Mouse (Mus musculus) right cerebral cortex, postnatal 10 days (tissue): ENCODE data around the gene Bcl11b.

Experiments
- DNase-seq, 2 experiments: peaks; one replicate each; pipeline ENCODE4 v3.0.0; 2021; ENCODE audit warnings: low spot score in 2 of 2

The Bcl11b gene

GRCm38 (mm10) chr12:107998746-107999145 is 4.7 kb downstream of the Bcl11b start:
- DNase-seq = peak; percentile 90 to 92

DNA sequence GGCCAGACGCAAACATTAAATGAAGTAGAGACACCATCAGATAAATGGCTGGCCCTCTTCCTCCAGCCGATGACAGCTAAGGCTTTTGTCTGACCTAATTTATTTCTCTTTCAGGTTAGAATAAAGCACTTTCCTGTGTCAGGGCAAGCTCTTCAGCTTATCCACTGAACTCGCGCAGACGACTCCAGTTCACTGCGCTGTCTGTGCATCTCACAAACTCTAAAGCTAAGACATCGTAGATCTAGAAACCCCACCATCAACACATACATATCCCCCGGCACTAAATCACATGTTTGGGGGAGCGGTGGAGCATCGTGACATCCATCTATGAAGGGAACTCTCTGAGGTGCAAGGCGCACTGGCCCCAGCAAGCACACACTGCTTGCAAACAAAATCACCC is 5.5 kb downstream of the Bcl11b start:
- peak; percentile 22 to 28 for DNase-seq

- DNase-seq = no peak
Observed at GRCm38 (mm10) chr12:107997241-107997640, 6.2 kb downstream of the Bcl11b start.

GRCm38 (mm10) chr12:107996773-107997172 is 6.6 kb downstream of the Bcl11b start:
- DNase-seq = peak; percentile 28 to 32

DNA sequence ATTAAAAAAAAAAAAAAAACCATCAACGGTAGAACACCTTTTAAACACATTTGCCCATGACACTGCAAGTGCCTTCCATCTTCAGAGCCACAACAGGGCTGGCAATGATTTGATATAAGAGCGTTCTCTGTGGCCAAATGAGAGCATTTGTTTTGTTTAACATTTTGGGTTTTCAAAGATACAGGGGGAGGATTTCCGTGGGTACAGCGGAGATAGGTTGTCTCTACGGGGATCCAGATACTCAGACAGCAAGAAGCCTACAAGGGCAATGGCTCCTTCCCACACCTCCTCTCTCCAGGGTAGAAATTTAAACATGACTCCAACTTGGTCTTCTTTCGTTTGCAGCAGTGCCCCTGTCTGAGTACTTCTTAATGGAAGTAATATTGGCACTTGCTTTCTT is 7.2 kb downstream of the Bcl11b start:
- DNase-seq = peak in 1 of 2 experiments; percentile 23

DNA sequence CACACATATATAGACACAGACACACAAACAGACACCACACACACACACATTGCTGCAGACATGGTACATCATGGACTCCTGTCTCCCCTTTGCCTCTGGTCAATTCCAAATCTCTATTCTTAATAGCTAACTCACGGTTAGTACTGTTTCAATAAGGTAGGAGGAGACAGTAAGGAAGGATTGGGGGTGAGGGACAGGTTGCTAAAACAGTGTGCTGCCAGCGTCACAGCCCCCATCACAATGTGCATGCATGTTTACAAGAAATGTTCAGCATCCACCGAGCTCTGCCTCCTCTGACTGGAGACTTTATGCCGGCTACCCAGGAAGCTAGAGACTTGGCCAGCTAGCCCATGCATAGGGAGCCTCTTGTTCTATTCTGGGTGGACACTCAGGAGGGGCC is 9.0 kb downstream of the Bcl11b start:
- peak; percentile 25 to 28 for DNase-seq

GRCm38 (mm10) chr12:107993029-107993428 is 10.4 kb downstream of the Bcl11b start:
- DNase-seq = peak in 1 of 2 experiments; percentile 32

DNA sequence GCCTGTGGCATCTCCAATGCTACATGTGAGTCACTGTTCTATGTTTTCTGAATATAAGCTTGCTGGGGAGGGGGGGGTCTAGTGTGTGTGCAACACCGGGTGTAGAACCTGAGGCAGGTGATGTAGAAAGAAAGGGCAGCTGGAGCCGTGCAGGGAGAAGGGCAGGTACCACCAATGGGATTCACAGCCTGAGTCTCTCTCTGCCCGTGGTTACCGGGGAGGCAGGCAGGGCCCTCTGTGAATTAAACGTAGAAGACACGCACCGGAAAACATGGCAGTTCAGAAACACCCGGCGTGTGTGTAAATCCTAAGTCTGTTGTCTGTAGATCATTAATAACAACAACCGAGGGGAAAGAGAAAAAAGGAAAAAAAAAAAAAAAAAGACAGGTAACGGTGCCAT is 12.2 kb downstream of the Bcl11b start:
- no peak for DNase-seq

DNA sequence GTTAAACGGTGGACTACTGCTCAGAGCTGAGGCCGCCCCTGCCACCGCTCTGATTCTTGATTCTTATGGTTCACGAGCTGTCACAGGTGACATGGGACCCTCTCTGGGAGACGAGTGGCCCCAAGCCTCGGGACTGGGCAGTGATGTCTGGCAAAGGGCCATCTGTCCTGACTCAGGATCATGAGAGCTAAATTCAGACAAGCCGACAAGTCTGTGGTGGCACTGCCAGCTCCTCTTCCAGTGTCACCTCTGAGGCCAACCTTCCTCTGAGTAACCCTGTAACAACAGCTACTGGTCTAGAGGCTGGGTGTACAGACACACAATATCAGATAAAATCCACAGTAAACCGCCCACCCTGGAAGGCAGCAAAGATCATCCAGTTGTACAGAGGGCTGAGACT is 20.2 kb downstream of the Bcl11b start:
- DNase-seq = no peak

DNA sequence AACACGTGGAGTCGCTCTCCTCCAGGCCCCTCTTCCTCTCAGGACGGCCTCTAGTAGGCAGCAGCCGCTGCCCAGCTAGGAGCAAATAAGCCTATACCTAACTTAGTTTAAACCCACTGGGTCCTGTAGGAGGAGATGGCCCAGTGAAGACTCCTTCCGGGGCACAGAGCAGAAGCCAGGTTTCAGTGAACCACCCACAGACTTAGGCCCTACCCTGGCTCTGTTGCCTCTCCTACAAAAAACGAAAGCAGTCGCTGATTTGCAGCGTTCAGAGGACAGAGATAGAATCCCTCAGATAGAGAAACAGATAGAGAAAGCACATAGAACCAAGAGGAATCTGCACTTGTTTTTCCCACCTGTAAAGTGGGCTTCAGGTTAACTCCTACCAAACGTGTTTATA is 21.1 kb downstream of the Bcl11b start:
- DNase-seq = no peak

GRCm38 (mm10) chr12:107981231-107981630 is 22.2 kb downstream of the Bcl11b start:
- no peak for DNase-seq

DNA sequence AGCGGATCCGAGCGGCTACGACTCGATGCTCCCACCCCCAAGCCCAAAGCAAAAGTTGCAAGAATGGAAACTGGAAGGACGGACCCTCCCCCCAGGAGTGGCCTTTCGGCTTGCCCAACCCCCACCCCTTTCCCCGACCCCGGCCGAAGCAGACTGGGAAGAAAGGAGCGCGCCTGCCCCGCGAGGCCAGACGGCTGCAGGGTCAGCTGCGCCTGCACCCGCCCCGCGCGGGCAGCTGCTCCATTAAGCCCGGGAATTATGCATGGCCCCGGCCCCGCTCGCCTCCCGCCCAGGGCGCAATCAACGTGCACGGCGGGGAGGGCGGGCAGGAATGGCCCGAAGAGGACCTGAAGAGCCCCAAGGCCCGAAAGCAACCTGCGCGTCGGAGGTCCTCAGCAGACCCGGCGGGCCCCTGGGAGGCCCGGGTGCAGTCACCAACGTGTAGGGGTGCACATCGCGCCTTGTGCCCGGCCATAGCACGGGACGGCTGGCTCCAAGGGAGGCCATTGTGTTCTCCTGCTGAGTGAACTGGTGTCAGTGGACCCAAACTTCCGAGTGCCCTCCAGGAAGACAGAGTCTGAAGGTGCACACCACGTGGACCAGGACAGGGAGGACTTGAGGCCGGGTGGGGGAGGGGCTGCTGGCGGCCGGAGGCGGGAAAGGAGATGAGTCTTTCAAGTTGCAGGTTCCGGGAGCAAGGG is 23.0 kb downstream of the Bcl11b start:
- DNase-seq = no peak

GRCm38 (mm10) chr12:107979710-107980260 is 23.6 kb downstream of the Bcl11b start:
- DNase-seq = no peak

DNA sequence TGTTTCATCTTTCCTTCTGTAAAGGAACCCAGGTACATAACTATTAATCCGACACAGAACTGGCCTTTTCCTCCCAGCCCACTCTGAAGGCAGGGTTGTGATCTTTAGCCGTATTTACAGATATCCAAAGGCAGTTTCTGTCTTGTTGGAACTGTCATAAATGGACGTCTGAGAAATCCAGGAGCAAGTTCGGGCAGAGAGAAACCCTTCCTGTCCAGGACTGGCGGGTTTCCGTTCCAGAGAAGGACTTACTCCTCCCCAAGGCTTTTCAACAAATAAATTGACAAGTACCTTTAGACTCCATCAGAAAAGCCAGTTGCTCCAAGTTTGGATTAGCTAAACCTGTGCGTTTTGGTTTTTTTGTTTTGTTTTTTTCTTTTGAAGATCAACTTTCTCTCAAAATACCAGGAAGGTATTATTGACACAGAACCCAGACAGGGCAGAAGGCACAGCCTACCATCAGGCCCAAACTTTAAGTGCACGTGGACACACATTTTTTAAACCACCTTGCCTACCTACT is 24.6 kb downstream of the Bcl11b start:
- no peak for DNase-seq

GRCm38 (mm10) chr12:107978063-107978462 is 25.3 kb downstream of the Bcl11b start:
- no peak for DNase-seq

GRCm38 (mm10) chr12:107977534-107977933 is 25.9 kb downstream of the Bcl11b start:
- DNase-seq = no peak

GRCm38 (mm10) chr12:107977086-107977485 is 26.3 kb downstream of the Bcl11b start:
- DNase-seq = no peak

- peak in 1 of 2 experiments; percentile 69 for DNase-seq
Observed at GRCm38 (mm10) chr12:107976571-107977001, 26.8 kb downstream of the Bcl11b start.

DNA sequence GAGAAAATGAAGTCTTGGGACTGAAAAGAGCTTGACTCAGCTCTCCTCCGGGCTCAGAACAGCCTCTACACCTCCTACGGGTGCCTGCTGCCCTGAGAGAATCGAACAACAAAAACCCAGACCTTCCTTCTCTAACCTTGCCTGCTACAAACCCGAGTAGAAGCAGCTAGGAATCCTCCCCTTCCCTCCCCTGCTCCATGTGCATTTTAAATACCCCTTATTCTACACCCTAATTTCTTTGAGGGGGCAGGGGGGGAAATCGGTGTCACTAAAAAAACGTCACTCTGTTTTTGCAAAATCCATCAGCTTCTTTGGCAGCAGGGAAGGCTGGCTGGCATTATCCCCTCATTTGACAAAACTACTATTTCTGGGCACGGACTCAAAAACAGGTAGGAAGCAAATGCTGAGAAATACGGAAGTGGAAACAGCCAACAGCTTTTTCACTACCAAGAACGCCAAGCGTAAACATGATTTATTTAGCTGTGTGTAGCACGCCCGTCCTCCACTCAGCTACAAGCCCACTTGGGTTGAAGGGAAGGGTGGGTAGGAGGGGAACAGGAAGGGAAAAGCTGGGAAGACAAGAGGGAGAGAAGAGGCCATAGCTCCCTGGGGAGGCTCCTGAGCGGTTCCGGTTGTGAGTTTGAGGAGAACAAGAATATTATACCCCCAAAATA is 27.4 kb downstream of the Bcl11b start:
- peak in 1 of 2 experiments; percentile 60 for DNase-seq

- no peak for DNase-seq
Observed at GRCm38 (mm10) chr12:107975479-107975896, 27.9 kb downstream of the Bcl11b start.

DNA sequence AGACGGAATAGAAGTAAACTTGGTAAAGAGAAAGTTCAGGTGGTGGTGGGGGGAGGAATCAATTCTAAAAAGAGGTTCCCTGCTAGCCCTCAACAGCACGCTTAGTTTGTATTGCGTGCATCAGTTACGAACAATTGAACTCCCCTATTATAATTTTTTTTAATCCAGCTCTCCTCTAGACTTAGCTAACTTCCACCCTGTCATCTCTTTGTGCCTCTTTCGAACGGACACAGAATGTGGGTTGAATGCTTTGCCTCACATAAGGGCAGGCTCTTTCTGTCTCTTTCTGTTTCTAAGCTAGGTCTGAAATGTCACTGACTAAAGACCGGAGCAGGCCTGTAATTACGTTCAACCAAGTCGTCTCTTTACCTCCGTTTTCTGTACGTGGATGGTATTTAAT is 28.9 kb downstream of the Bcl11b start:
- DNase-seq = no peak

GRCm38 (mm10) chr12:107973556-107974140 is 29.8 kb downstream of the Bcl11b start:
- DNase-seq = no peak
